Mouse (Mus musculus) telencephalon, adult 2 months (tissue): ENCODE data around the gene Nup85.

Experiments
- DNase-seq: peaks from one replicate; pipeline ENCODE4 v3.0.0-alpha.2; 2011; ENCODE audit warnings: low read depth, low spot score

Gene Nup85

GRCm38 (mm10) chr11:115582913-115583606, 18.8 kb downstream of the Nup85 start:
- DNase-seq = no peak

- no peak for DNase-seq
Observed at GRCm38 (mm10) chr11:115584376-115585073, 20.3 kb downstream of the Nup85 start.

- DNase-seq = no peak
Observed at GRCm38 (mm10) chr11:115585573-115586100, 21.4 kb downstream of the Nup85 start.

- DNase-seq = no peak
Observed at GRCm38 (mm10) chr11:115586403-115586802, 22.2 kb downstream of the Nup85 start.

- DNase-seq = no peak
Observed at GRCm38 (mm10) chr11:115587984-115588383, 23.8 kb downstream of the Nup85 start.

GRCm38 (mm10) chr11:115590526-115591075, 26.4 kb downstream of the Nup85 start:
- no peak for DNase-seq

- DNase-seq = no peak
Observed at GRCm38 (mm10) chr11:115595209-115595608, 31.0 kb downstream of the Nup85 start.

- no peak for DNase-seq
Observed at GRCm38 (mm10) chr11:115598309-115598708, 34.1 kb downstream of the Nup85 start.

GRCm38 (mm10) chr11:115599722-115600121, 35.5 kb downstream of the Nup85 start:
- DNase-seq = peak; percentile 61

GRCm38 (mm10) chr11:115600743-115601142, 36.5 kb downstream of the Nup85 start:
- DNase-seq = no peak

- no peak for DNase-seq
Observed at GRCm38 (mm10) chr11:115601174-115601573, 36.9 kb downstream of the Nup85 start.

- DNase-seq = no peak
Observed at GRCm38 (mm10) chr11:115603128-115603475, 38.9 kb downstream of the Nup85 start.

- peak; percentile 69 for DNase-seq
Observed at GRCm38 (mm10) chr11:115603476-115604303, 39.5 kb downstream of the Nup85 start, which contains the start of the genes Mrps7 and Gga3. Gene Mrps7 (plus strand): TSS chr11:115603925. Gene Gga3 (minus strand): TSS chr11:115604051.

GRCm38 (mm10) chr11:115604304-115604696, 40.1 kb downstream of the Nup85 start:
- DNase-seq = no peak

GRCm38 (mm10) chr11:115606733-115607132, 42.5 kb downstream of the Nup85 start:
- DNase-seq = no peak

- no peak for DNase-seq
Observed at GRCm38 (mm10) chr11:115608421-115609399, 44.5 kb downstream of the Nup85 start.

- DNase-seq = no peak
Observed at GRCm38 (mm10) chr11:115609576-115609975, 45.3 kb downstream of the Nup85 start.

GRCm38 (mm10) chr11:115611173-115611572, 46.9 kb downstream of the Nup85 start:
- no peak for DNase-seq

GRCm38 (mm10) chr11:115612059-115612409, 47.8 kb downstream of the Nup85 start:
- DNase-seq = no peak

- no peak for DNase-seq
Observed at GRCm38 (mm10) chr11:115612410-115613137, 48.3 kb downstream of the Nup85 start, which contains the start of gene Mif4gd. Gene Mif4gd (minus strand): TSS chr11:115612969.
